ENCODE assay signal across 23 mouse cellular contexts in the genomic region with DNA sequence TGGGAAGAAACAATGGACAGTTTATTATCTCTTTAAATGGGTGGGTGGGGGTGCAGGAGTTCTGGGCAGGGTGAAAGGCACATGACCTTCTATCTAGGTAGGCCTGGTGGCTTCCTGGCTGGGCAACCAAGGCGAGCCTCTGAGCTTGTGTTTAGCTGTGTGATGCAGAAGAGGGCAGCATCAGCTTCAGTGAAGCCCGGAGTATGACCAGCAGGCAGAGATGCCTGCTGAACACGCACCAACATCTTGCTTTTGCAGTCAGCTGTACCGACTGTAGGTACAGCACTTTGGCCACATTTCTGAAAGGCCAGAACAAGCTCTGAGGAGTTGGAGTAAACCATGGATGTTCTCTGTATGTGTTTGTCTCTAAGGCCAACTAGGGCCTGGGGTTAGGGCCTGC. TPM values are rescaled to one million over a fixed set of nuclear protein-coding genes. Genes with fewer than 3 reads are reported as not detected.
DNase-seq lines count a peak whose midpoint lies in the region; ATAC-seq and TF ChIP-seq lines count a peak whose summit lies in the region.
"Had no signal": no experiment of that assay in that cellular context is flagged by ENCODE, and none has a peak within 500 bp of the region (broad histone marks: within the 10 kb centered on the region; RNA-seq: fewer than 3 reads in every experiment).

No protein-coding gene starts in this region.

- ATAC-seq in intestine, embryonic 14.5 days (replicated peaks; ENCODE audit: low FRiP score, low TSS enrichment, low read depth), result no peak
- ATAC-seq in intestine, postnatal 0 days, result no peak
- no peak for ATAC-seq in liver, embryonic 11.5 days (replicated peaks; ENCODE audit: low FRiP score)
- no peak for ATAC-seq in liver, embryonic 15.5 days (ENCODE audit: insufficient read depth)
- ATAC-seq: forebrain, embryonic 13.5 days; hindbrain, postnatal 0 days; intestine, embryonic 15.5 days had no signal

- H3K9ac ChIP-seq in intestine, embryonic 14.5 days (ENCODE audit: low read length), result no peak overlapping the region
- H3K9ac ChIP-seq in intestine, postnatal 0 days (ENCODE audit: low read depth, low read length), result no peak overlapping the region
- H3K9ac ChIP-seq in liver, embryonic 11.5 days (ENCODE audit: low read depth, low read length), result no peak overlapping the region
- no peak overlapping the region for H3K9ac ChIP-seq in liver, embryonic 15.5 days
- H3K9ac ChIP-seq: embryonic facial prominence, embryonic 13.5 days; forebrain, embryonic 13.5 days; hindbrain, embryonic 13.5 days; intestine, embryonic 15.5 days had no signal

- H3K27me3 ChIP-seq in heart, embryonic 10.5 days (ENCODE audit: insufficient read depth, poor library complexity, severe bottlenecking), result 0 out of 2 replicates have a peak, but pooled peaks cover 3% of the 10 kb centered on the region
- H3K27me3 ChIP-seq in intestine, embryonic 14.5 days (replicated peaks; ENCODE audit: control insufficient read depth, insufficient read depth, low read length), result no peaks in the 10 kb centered on the region
- no peaks in the 10 kb centered on the region for H3K27me3 ChIP-seq in intestine, postnatal 0 days (replicated peaks; ENCODE audit: control insufficient read depth, insufficient read depth, low read length)
- H3K27me3 ChIP-seq in liver, embryonic 11.5 days (replicated peaks; ENCODE audit: control insufficient read depth, insufficient read depth, low read length), result no peaks in the 10 kb centered on the region
- H3K27me3 ChIP-seq in liver, embryonic 15.5 days, result no peaks in the 10 kb centered on the region
- H3K27me3 ChIP-seq: embryonic facial prominence, embryonic 13.5 days; forebrain, embryonic 13.5 days; hindbrain, embryonic 13.5 days; intestine, embryonic 15.5 days had no signal

- TF ChIP-seq CTCF in intestine, postnatal 0 days (IDR thresholded peaks at IDR 0.05; ENCODE audit: low read depth), result no peak
- no peak for TF ChIP-seq CTCF in gastrocnemius, adult 2 months (IDR thresholded peaks at IDR 0.05)

- DNase-seq in heart, embryonic 10.5 days (ENCODE audit: low spot score), result peak; percentile 74
- no peak for DNase-seq in heart, postnatal 36 days
- peak; percentile 23 for DNase-seq in intestine, embryonic 14.5 days (ENCODE audit: low spot score)
- no peak for DNase-seq in liver, embryonic 11.5 days (ENCODE audit: low spot score)
- no peak for DNase-seq in gastrocnemius, adult 2 months
- DNase-seq in thymus, postnatal 0 days (ENCODE audit: low spot score), result no peak
- DNase-seq: adrenal gland, adult 2 months; adrenal gland, postnatal 25 days; cerebellum, adult 11 months; cerebellum, adult 9-10 months; cerebellum, postnatal 36 days; gastrocnemius, postnatal 36 days; heart, adult 18-20 months had no signal

- no peaks in the 10 kb centered on the region for H3K9me3 ChIP-seq in heart, embryonic 10.5 days
- H3K9me3 ChIP-seq in intestine, embryonic 14.5 days (ENCODE audit: control insufficient read depth, low read length), result no peaks in the 10 kb centered on the region
- H3K9me3 ChIP-seq in intestine, postnatal 0 days (ENCODE audit: control insufficient read depth), result no peaks in the 10 kb centered on the region
- H3K9me3 ChIP-seq in liver, embryonic 11.5 days (ENCODE audit: control insufficient read depth, low read length), result no peaks in the 10 kb centered on the region
- H3K9me3 ChIP-seq in liver, embryonic 15.5 days (replicated peaks), result no peaks in the 10 kb centered on the region
- H3K9me3 ChIP-seq: embryonic facial prominence, embryonic 13.5 days; forebrain, embryonic 13.5 days; hindbrain, embryonic 13.5 days; intestine, embryonic 15.5 days had no signal

- H3K4me1 ChIP-seq in heart, embryonic 10.5 days, result peaks cover 15% of the 10 kb centered on the region
- no peaks in the 10 kb centered on the region for H3K4me1 ChIP-seq in intestine, embryonic 14.5 days (replicated peaks; ENCODE audit: control insufficient read depth, insufficient read depth, low read length)
- H3K4me1 ChIP-seq in intestine, postnatal 0 days (replicated peaks; ENCODE audit: control insufficient read depth, insufficient read depth, low read length), result no peaks in the 10 kb centered on the region
- peaks cover 39% of the 10 kb centered on the region for H3K4me1 ChIP-seq in liver, embryonic 11.5 days (replicated peaks; ENCODE audit: control insufficient read depth, insufficient read depth, low read length)
- H3K4me1 ChIP-seq in liver, embryonic 15.5 days (replicated peaks), result peaks cover 50% of the 10 kb centered on the region
- H3K4me1 ChIP-seq: embryonic facial prominence, embryonic 13.5 days; forebrain, embryonic 13.5 days; hindbrain, embryonic 13.5 days; intestine, embryonic 15.5 days had no signal

- no peak overlapping the region for H3K4me2 ChIP-seq in intestine, embryonic 14.5 days (ENCODE audit: low read length)
- no peak overlapping the region for H3K4me2 ChIP-seq in intestine, postnatal 0 days (replicated peaks; ENCODE audit: low read depth)
- peak overlapping the region; percentile 18; the same call in 1 of the 2 replicates for H3K4me2 ChIP-seq in liver, embryonic 11.5 days
- peak overlapping the region; percentile 51; the same call in 1 of the 2 replicates for H3K4me2 ChIP-seq in liver, embryonic 15.5 days
- H3K4me2 ChIP-seq: embryonic facial prominence, embryonic 13.5 days; forebrain, embryonic 13.5 days; hindbrain, embryonic 13.5 days; intestine, embryonic 15.5 days had no signal

- H3K4me3 ChIP-seq in heart, embryonic 10.5 days, result no peak overlapping the region
- H3K4me3 ChIP-seq in intestine, embryonic 14.5 days (ENCODE audit: low read depth, low read length), result no peak overlapping the region
- no peak overlapping the region for H3K4me3 ChIP-seq in intestine, postnatal 0 days (ENCODE audit: low read depth, low read length)
- no peak overlapping the region for H3K4me3 ChIP-seq in liver, embryonic 11.5 days (ENCODE audit: low read depth, low read length)
- no peak overlapping the region for H3K4me3 ChIP-seq in liver, embryonic 15.5 days (replicated peaks)
- no peak overlapping the region for H3K4me3 ChIP-seq in gastrocnemius, adult 2 months
- H3K4me3 ChIP-seq: embryonic facial prominence, embryonic 13.5 days; forebrain, embryonic 13.5 days; hindbrain, embryonic 13.5 days; intestine, embryonic 15.5 days had no signal

- no peak overlapping the region for H3K27ac ChIP-seq in heart, embryonic 10.5 days
- no peak overlapping the region for H3K27ac ChIP-seq in intestine, embryonic 14.5 days (ENCODE audit: low read depth)
- H3K27ac ChIP-seq in intestine, postnatal 0 days (ENCODE audit: low read depth, low read length), result no peak overlapping the region
- H3K27ac ChIP-seq in liver, embryonic 11.5 days (ENCODE audit: low read depth, low read length), result no peak overlapping the region
- H3K27ac ChIP-seq in liver, embryonic 15.5 days (replicated peaks), result no peak overlapping the region
- no peak overlapping the region for H3K27ac ChIP-seq in gastrocnemius, adult 2 months
- H3K27ac ChIP-seq: embryonic facial prominence, embryonic 13.5 days; forebrain, embryonic 13.5 days; hindbrain, embryonic 13.5 days; hindbrain, postnatal 0 days; intestine, embryonic 15.5 days had no signal

- 70% methylated on average over 4 of the region's 4 CpGs for WGBS in heart, embryonic 10.5 days
- 80% methylated on average over 4 of the region's 4 CpGs for WGBS in intestine, embryonic 14.5 days
- 83% methylated on average over 4 of the region's 4 CpGs for WGBS in intestine, postnatal 0 days
- 75% methylated on average over 4 of the region's 4 CpGs for WGBS in liver, embryonic 11.5 days
- WGBS in liver, embryonic 15.5 days (ENCODE audit: insufficient replicate concordance), result 69% methylated on average over 4 of the region's 4 CpGs

- no peaks in the 10 kb centered on the region for H3K36me3 ChIP-seq in heart, embryonic 10.5 days
- H3K36me3 ChIP-seq in intestine, embryonic 14.5 days (ENCODE audit: control insufficient read depth, insufficient read depth, low read length), result no peaks in the 10 kb centered on the region
- no peaks in the 10 kb centered on the region for H3K36me3 ChIP-seq in intestine, postnatal 0 days (ENCODE audit: control insufficient read depth, insufficient read depth)
- H3K36me3 ChIP-seq in liver, embryonic 11.5 days (ENCODE audit: control insufficient read depth, insufficient read depth, low read length), result no peaks in the 10 kb centered on the region
- no peaks in the 10 kb centered on the region for H3K36me3 ChIP-seq in liver, embryonic 15.5 days (replicated peaks)
- H3K36me3 ChIP-seq: embryonic facial prominence, embryonic 13.5 days; hindbrain, embryonic 13.5 days; intestine, embryonic 15.5 days had no signal

- intact Hi-C loops in heart, postnatal 36 days (cut with DNase I), result loop anchor here (10.0 kb wide), 2 partner anchors 169 to 519 kb away; no protein-coding TSS in a partner anchor
- intact Hi-C loops in gastrocnemius, adult 2 months (cut with DNase I), result loop anchor here (10.0 kb wide), 1 partner anchor 159 kb away; no protein-coding TSS in a partner anchor

RNA-seq across cellular contexts. Expression of gene Aqp8, which starts 1.5 kb away (rescaled TPM):
- 1.4 and 1.7 TPM in 2 replicates for polyA plus RNA-seq in heart, embryonic 10.5 days (2016; fragmentation: Nextera tagmentation; extraction: Ambion mirVana)
- total RNA-seq in heart, postnatal 36 days (2021), result 1 to 10 TPM; 3.5 to 5.5 TPM
- 1.1 TPM in 1 of 2 replicates, not detected in the other for polyA plus RNA-seq in intestine, embryonic 14.5 days (2014; fragmentation: Nextera tagmentation; extraction: Ambion mirVana)
- polyA plus RNA-seq in intestine, postnatal 0 days (2015; fragmentation: Nextera tagmentation; extraction: Ambion mirVana), result 23.1 and 30.8 TPM in 2 replicates
- 2.5 and 3.5 TPM in 2 replicates for polyA plus RNA-seq in liver, embryonic 11.5 days (2014; fragmentation: Nextera tagmentation; extraction: Ambion mirVana)
- polyA plus RNA-seq in liver, embryonic 15.5 days (2015; fragmentation: Nextera tagmentation; extraction: Ambion mirVana), result 27.6 and 60.4 TPM in 2 replicates
- total RNA-seq in gastrocnemius, adult 2 months (2021), result not detected
- 0.18 and 0.23 TPM in 2 replicates for polyA plus RNA-seq in thymus, postnatal 0 days (2015; fragmentation: Nextera tagmentation; extraction: Ambion mirVana)
- total RNA-seq: adrenal gland, adult 2 months; adrenal gland, postnatal 25 days; gastrocnemius, adult 8-10 months; gastrocnemius, postnatal 36 days; hematopoietic stem cell, adult 5-6 weeks; hindbrain, postnatal 0 days had no signal
- polyA plus RNA-seq: adrenal gland, adult 2 months; brain, embryonic 14.5 days; embryonic facial prominence, embryonic 13.5 days; forebrain, embryonic 13.5 days; hindbrain, embryonic 13.5 days had no signal

RNA-seq across cellular contexts. Expression of gene Zkscan2, which starts 36.7 kb away (rescaled TPM):
- polyA plus RNA-seq in heart, embryonic 10.5 days (2016; fragmentation: Nextera tagmentation; extraction: Ambion mirVana), result 1.9 and 2.9 TPM in 2 replicates
- under 1 TPM; 0.16 to 0.42 TPM for total RNA-seq in heart, postnatal 36 days (2021)
- polyA plus RNA-seq in intestine, embryonic 14.5 days (2014; fragmentation: Nextera tagmentation; extraction: Ambion mirVana), result 2.9 and 3.6 TPM in 2 replicates
- 0.31 and 0.38 TPM in 2 replicates for polyA plus RNA-seq in intestine, postnatal 0 days (2015; fragmentation: Nextera tagmentation; extraction: Ambion mirVana)
- 0.90 and 0.93 TPM in 2 replicates for polyA plus RNA-seq in liver, embryonic 11.5 days (2014; fragmentation: Nextera tagmentation; extraction: Ambion mirVana)
- 0.05 and 0.08 TPM in 2 replicates for polyA plus RNA-seq in liver, embryonic 15.5 days (2015; fragmentation: Nextera tagmentation; extraction: Ambion mirVana)
- total RNA-seq in gastrocnemius, adult 2 months (2021), result under 1 TPM in 1 of 2 experiments, not detected in 1; 0.06 TPM
- 0.14 and 0.31 TPM in 2 replicates for polyA plus RNA-seq in thymus, postnatal 0 days (2015; fragmentation: Nextera tagmentation; extraction: Ambion mirVana)
- total RNA-seq: hematopoietic stem cell, adult 5-6 weeks had no signal

Comparison
In these comparisons a context has a peak if more than half of its experiments do, and no peak if none do; other contexts are left out.
1. DNase-seq: peak in heart, embryonic 10.5 days (single experiment) and intestine, embryonic 14.5 days (single experiment); none in heart, postnatal 36 days (0 of 2), liver, embryonic 11.5 days (single experiment), gastrocnemius, adult 2 months (single experiment) and thymus, postnatal 0 days (single experiment).
2. H3K4me2 ChIP-seq: peak in liver, embryonic 11.5 days (single experiment) and liver, embryonic 15.5 days (single experiment); none in intestine, embryonic 14.5 days (single experiment) and intestine, postnatal 0 days (single experiment).